In the genomic region with DNA sequence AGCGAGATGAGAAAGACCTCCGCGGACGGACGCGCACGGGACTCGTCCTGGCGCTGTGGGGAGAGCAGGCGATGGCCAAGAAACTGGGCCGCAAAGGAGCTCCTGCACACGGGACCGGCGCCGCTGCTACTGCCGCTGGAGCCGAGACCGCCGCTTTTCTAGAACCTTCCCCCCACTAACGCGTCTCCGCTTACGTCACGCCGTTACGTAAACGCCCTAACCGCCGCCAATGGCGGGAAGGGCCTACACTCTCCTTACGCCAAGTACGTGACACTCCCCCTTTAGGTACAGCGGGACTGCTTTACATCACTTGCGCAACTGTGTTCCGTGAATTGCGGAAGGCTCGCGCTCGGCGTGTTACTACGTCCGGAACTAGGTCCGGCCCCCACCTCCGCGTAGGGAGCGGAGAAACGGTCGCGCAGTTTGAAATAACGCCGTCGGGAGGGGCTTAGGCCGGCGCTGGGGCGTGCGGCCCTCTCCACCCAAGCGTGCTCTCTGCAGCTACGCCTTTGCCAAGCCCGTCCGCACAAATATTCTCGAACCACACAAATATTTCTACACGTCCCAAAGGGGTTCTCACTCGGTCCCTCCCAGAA, we compare ENCODE assay signal across 7 mouse cellular contexts. TPM values are rescaled to one million over a fixed set of nuclear protein-coding genes. Genes with fewer than 3 reads are reported as not detected.
DNase-seq lines count a peak whose midpoint lies in the region; ATAC-seq lines count a peak whose summit lies in the region.

Hnrnpa2b1 (minus strand) TSS at position 180 of the 596 bp plus-strand sequence.

- peak within 1 kb of the TSS; percentile 52 for H3K4me2 ChIP-seq in intestine, embryonic 15.5 days (replicated peaks)

- 0% methylated on average over 63 of the region's 63 CpGs for WGBS in intestine, embryonic 15.5 days
- WGBS in midbrain, embryonic 10.5 days = under 1% methylated on average over 63 of the region's 63 CpGs

- peaks cover 8% of the 10 kb centered on the region for H3K4me1 ChIP-seq in intestine, embryonic 15.5 days (replicated peaks)
- peaks cover 39% of the 10 kb centered on the region for H3K4me1 ChIP-seq in midbrain, embryonic 10.5 days

- peak within 1 kb of the TSS; percentile 99 for H3K9ac ChIP-seq in intestine, embryonic 15.5 days

- no peaks in the 10 kb centered on the region for H3K36me3 ChIP-seq in intestine, embryonic 15.5 days
- peaks cover 64% of the 10 kb centered on the region for H3K36me3 ChIP-seq in midbrain, embryonic 10.5 days

- no peaks in the 10 kb centered on the region for H3K27me3 ChIP-seq in intestine, embryonic 15.5 days (replicated peaks)
- H3K27me3 ChIP-seq in midbrain, embryonic 10.5 days (ENCODE audit: low read depth, poor library complexity, severe bottlenecking) = no peaks in the 10 kb centered on the region

- DNase-seq in adrenal gland, adult 2 months = peak; percentile 98
- peak; percentile 99 for DNase-seq in embryo, embryonic 11.5 days (ENCODE audit: low read depth, low spot score)
- DNase-seq in gastrocnemius, postnatal 36 days = peak; percentile 98 to 99
- DNase-seq in left cerebral cortex, postnatal 25 days (ENCODE audit: low spot score in 2 of 2) = peak; percentile 99
- peak; percentile 99 for DNase-seq in midbrain, embryonic 10.5 days (ENCODE audit: low spot score)
- peak; percentile 99 for DNase-seq in right cerebral cortex, postnatal 4 days

- peak; percentile 93 for ATAC-seq in intestine, embryonic 15.5 days

- no peaks in the 10 kb centered on the region for H3K9me3 ChIP-seq in intestine, embryonic 15.5 days
- no peaks in the 10 kb centered on the region for H3K9me3 ChIP-seq in midbrain, embryonic 10.5 days (replicated peaks)

- peak within 1 kb of the TSS; percentile 87 for H3K4me3 ChIP-seq in intestine, embryonic 15.5 days (replicated peaks)
- peak within 1 kb of the TSS; percentile 97 for H3K4me3 ChIP-seq in midbrain, embryonic 10.5 days

- H3K27ac ChIP-seq in intestine, embryonic 15.5 days = peak within 1 kb of the TSS; percentile 99
- H3K27ac ChIP-seq in midbrain, embryonic 10.5 days (replicated peaks) = peak within 1 kb of the TSS; percentile 100

- intact Hi-C loops in gastrocnemius, postnatal 36 days (cut with DNase I) = loop anchor here (5.0 kb wide), 1 partner anchor 752 kb away; the partner anchor contains the start of gene Hoxa7
- intact Hi-C loops in left cerebral cortex, postnatal 25 days (cut with DNase I) = loop anchor here (1.0 to 5.0 kb wide), 3 partner anchors 54 to 387 kb away; no protein-coding TSS in a partner anchor

RNA-seq across cellular contexts. Expression of gene Hnrnpa2b1, which starts in this region (rescaled TPM):
- total RNA-seq in adrenal gland, adult 2 months (2021) = 100 to 1,000 TPM; 435 to 575 TPM
- polyA plus RNA-seq in adrenal gland, adult 2 months (2012; rRNA removed) = 35.2 and 41.0 TPM in 2 replicates
- 100 to 1,000 TPM; 284 to 312 TPM for total RNA-seq in gastrocnemius, postnatal 36 days (2021)
- polyA plus RNA-seq in intestine, embryonic 15.5 days (2015; fragmentation: Nextera tagmentation; extraction: Ambion mirVana) = 1,529 and 1,675 TPM in 2 replicates
- total RNA-seq in left cerebral cortex, postnatal 25 days (2021) = 100 to 1,000 TPM; 422 to 444 TPM
- 2,311 and 2,476 TPM in 2 replicates for polyA plus RNA-seq in midbrain, embryonic 10.5 days (2016; fragmentation: Nextera tagmentation; extraction: Ambion mirVana)

Comparison
In these comparisons a context has a peak if more than half of its experiments do, and no peak if none do; other contexts are left out.
1. Peak in every context shown above with its lines: DNase-seq, ATAC-seq, H3K4me3 ChIP-seq and H3K27ac ChIP-seq.
2. RNA of gene Hnrnpa2b1 (polyA plus RNA-seq): 2,311 to 2,476 TPM in midbrain, embryonic 10.5 days and 1,529 to 1,675 TPM in intestine, embryonic 15.5 days; 35.2 to 41.0 TPM in adrenal gland, adult 2 months; every median in the first group is over 10 times any median in the second.